Mouse (Mus musculus): ENCODE data around the gene Srm. TPM values are rescaled to one million over a fixed set of nuclear protein-coding genes. Genes with fewer than 3 reads are reported as not detected.

Srm gene
- polyA plus RNA-seq (2012; rRNA removed), result 98.7 and 110 TPM in 2 replicates

- DNase-seq, result peak; percentile 98
- WGBS, result under 1% methylated on average over 48 of the region's 50 CpGs
- Histone ChIP-seq H3K27me3 (ENCODE audit: control insufficient read depth, insufficient read depth, low read length) (no peaks in the 10 kb centered on the region), H3K4me3 (ENCODE audit: control insufficient read depth, insufficient read depth, low read length) (peak within 1 kb of the TSS; percentile 78), H3K27ac (ENCODE audit: control insufficient read depth, insufficient read depth, low read length) (no peak within 1 kb of the TSS), H3K4me1 (replicated peaks; ENCODE audit: control insufficient read depth, insufficient read depth, low read length) (peaks cover 16% of the 10 kb centered on the region), H3K36me3 (ENCODE audit: control insufficient read depth, insufficient read depth, low read length) (no peaks in the 10 kb centered on the region)
- TF ChIP-seq POLR2A (IDR thresholded peaks at IDR 0.05; ENCODE audit: control insufficient read depth, extremely low read depth, insufficient read depth, low read length, poor library complexity) (0 out of 2 replicates have a peak, but pooled peaks have one; percentile 21), CTCF (IDR thresholded peaks at IDR 0.05; ENCODE audit: borderline replicate concordance, control insufficient read depth, extremely low read depth, insufficient read depth, low read length, poor library complexity) (0 out of 2 replicates have a peak, but pooled peaks have one; percentile 35)
These were observed at the start of gene Srm for GRCm38 (mm10) chr4:148591171-148591630. Gene Srm, plus strand, starts transcription at chr4:148591503.

GRCm38 (mm10) chr4:148549106-148549505, 42.2 kb upstream of the Srm start:
- H3K27ac ChIP-seq (ENCODE audit: control insufficient read depth, insufficient read depth, low read length), result no peak overlapping the region
- no peak overlapping the region for H3K4me3 ChIP-seq (ENCODE audit: control insufficient read depth, insufficient read depth, low read length)
- peaks cover 64% of the 10 kb centered on the region for H3K36me3 ChIP-seq (ENCODE audit: control insufficient read depth, insufficient read depth, low read length)
- TF ChIP-seq CTCF (IDR thresholded peaks at IDR 0.05; ENCODE audit: borderline replicate concordance, control insufficient read depth, extremely low read depth, insufficient read depth, low read length, poor library complexity) (no peak), POLR2A (IDR thresholded peaks at IDR 0.05; ENCODE audit: control insufficient read depth, extremely low read depth, insufficient read depth, low read length, poor library complexity) (no peak)
- 97% methylated on average over 4 of the region's 4 CpGs for WGBS
- H3K27me3 ChIP-seq (ENCODE audit: control insufficient read depth, insufficient read depth, low read length), result no peaks in the 10 kb centered on the region
- no peaks in the 10 kb centered on the region for H3K4me1 ChIP-seq (replicated peaks; ENCODE audit: control insufficient read depth, insufficient read depth, low read length)
- no peak for DNase-seq

GRCm38 (mm10) chr4:148557766-148558165, 33.5 kb upstream of the Srm start:
- WGBS, result 34% methylated on average over 6 of the region's 6 CpGs
- Histone ChIP-seq H3K4me3 (ENCODE audit: control insufficient read depth, insufficient read depth, low read length) (peak overlapping the region; percentile 82), H3K27ac (ENCODE audit: control insufficient read depth, insufficient read depth, low read length) (no peak overlapping the region), H3K4me1 (replicated peaks; ENCODE audit: control insufficient read depth, insufficient read depth, low read length) (peaks cover 10% of the 10 kb centered on the region), H3K36me3 (ENCODE audit: control insufficient read depth, insufficient read depth, low read length) (peaks cover 40% of the 10 kb centered on the region), H3K27me3 (ENCODE audit: control insufficient read depth, insufficient read depth, low read length) (no peaks in the 10 kb centered on the region)
- no peak for DNase-seq
- no peak for TF ChIP-seq POLR2A (IDR thresholded peaks at IDR 0.05; ENCODE audit: control insufficient read depth, extremely low read depth, insufficient read depth, low read length, poor library complexity)

DNA sequence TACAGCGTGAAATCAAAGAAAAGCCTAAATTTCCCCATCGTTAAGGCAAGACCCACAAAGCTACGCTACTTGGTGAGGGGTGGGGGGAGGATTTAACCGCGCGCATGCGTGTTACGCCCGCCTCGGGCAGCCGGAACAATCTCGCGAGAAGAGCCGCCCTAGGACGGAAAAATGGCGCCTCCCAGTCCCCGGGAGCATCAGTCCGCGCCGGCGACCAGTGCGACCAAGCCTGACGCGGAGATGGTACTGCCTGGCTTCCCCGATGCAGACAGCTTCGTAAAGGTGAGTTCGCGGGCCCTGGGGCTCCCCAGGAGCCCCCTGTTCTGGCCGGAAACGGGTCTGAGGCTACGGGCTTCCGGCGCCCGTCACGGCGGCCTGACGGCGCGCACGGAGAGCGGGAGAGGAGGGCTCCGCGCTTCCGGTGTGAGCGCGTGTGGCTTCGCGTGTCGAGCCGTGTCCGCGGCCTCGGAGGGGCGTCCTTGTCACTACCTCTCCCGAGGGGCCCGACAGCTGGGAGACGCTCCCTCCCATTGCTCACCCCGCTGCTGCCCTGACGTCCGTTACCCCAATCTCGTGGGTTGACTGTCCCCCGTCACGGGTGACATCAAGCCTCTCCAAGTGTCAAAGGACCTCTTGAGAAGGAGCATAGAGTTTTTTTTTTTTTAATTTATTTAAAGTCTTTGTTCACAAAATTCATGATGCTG, 32.9 kb upstream of the Srm start, which contains the start of gene Exosc10:
Exosc10 (plus strand) TSS at position 133 of the 704 bp plus-strand sequence.
- peak; percentile 85 for DNase-seq
- Histone ChIP-seq H3K27ac (ENCODE audit: control insufficient read depth, insufficient read depth, low read length) (peak within 1 kb of the TSS; percentile 76), H3K4me1 (replicated peaks; ENCODE audit: control insufficient read depth, insufficient read depth, low read length) (peaks cover 10% of the 10 kb centered on the region), H3K36me3 (ENCODE audit: control insufficient read depth, insufficient read depth, low read length) (peaks cover 40% of the 10 kb centered on the region), H3K27me3 (ENCODE audit: control insufficient read depth, insufficient read depth, low read length) (no peaks in the 10 kb centered on the region), H3K4me3 (ENCODE audit: control insufficient read depth, insufficient read depth, low read length) (peak within 1 kb of the TSS; percentile 82)
- WGBS, result under 1% methylated on average over 63 of the region's 63 CpGs
- TF ChIP-seq CTCF (IDR thresholded peaks at IDR 0.05; ENCODE audit: borderline replicate concordance, control insufficient read depth, extremely low read depth, insufficient read depth, low read length, poor library complexity), result peak; percentile 66; the same call in 1 of the 2 replicates
- peak; percentile 71; the same call in 1 of the 2 replicates for TF ChIP-seq POLR2A (IDR thresholded peaks at IDR 0.05; ENCODE audit: control insufficient read depth, extremely low read depth, insufficient read depth, low read length, poor library complexity)

- 93% methylated on average over 17 of the region's 17 CpGs for WGBS
- Histone ChIP-seq H3K4me3 (ENCODE audit: control insufficient read depth, insufficient read depth, low read length) (no peak overlapping the region), H3K27me3 (ENCODE audit: control insufficient read depth, insufficient read depth, low read length) (no peaks in the 10 kb centered on the region), H3K4me1 (replicated peaks; ENCODE audit: control insufficient read depth, insufficient read depth, low read length) (peaks cover 4% of the 10 kb centered on the region), H3K27ac (ENCODE audit: control insufficient read depth, insufficient read depth, low read length) (no peak overlapping the region), H3K36me3 (ENCODE audit: control insufficient read depth, insufficient read depth, low read length) (peaks cover 74% of the 10 kb centered on the region)
- TF ChIP-seq CTCF (IDR thresholded peaks at IDR 0.05; ENCODE audit: borderline replicate concordance, control insufficient read depth, extremely low read depth, insufficient read depth, low read length, poor library complexity) (no peak), POLR2A (IDR thresholded peaks at IDR 0.05; ENCODE audit: control insufficient read depth, extremely low read depth, insufficient read depth, low read length, poor library complexity) (no peak)
- DNase-seq, result no peak
These were observed 28.6 kb upstream of the Srm start for GRCm38 (mm10) chr4:148562676-148563075.

GRCm38 (mm10) chr4:148563595-148563994, 27.7 kb upstream of the Srm start:
- TF ChIP-seq POLR2A (IDR thresholded peaks at IDR 0.05; ENCODE audit: control insufficient read depth, extremely low read depth, insufficient read depth, low read length, poor library complexity) (no peak), CTCF (IDR thresholded peaks at IDR 0.05; ENCODE audit: borderline replicate concordance, control insufficient read depth, extremely low read depth, insufficient read depth, low read length, poor library complexity) (no peak)
- WGBS, result 95% methylated on average over 12 of the region's 12 CpGs
- peaks cover 83% of the 10 kb centered on the region for H3K36me3 ChIP-seq (ENCODE audit: control insufficient read depth, insufficient read depth, low read length)
- DNase-seq, result no peak
- H3K27ac ChIP-seq (ENCODE audit: control insufficient read depth, insufficient read depth, low read length), result no peak overlapping the region
- no peak overlapping the region for H3K4me3 ChIP-seq (ENCODE audit: control insufficient read depth, insufficient read depth, low read length)
- H3K4me1 ChIP-seq (replicated peaks; ENCODE audit: control insufficient read depth, insufficient read depth, low read length), result peaks cover 2% of the 10 kb centered on the region
- H3K27me3 ChIP-seq (ENCODE audit: control insufficient read depth, insufficient read depth, low read length), result no peaks in the 10 kb centered on the region

Measured in thymus, adult 2 months (tissue).